Mouse (Mus musculus) brain, embryonic 14.5 days (tissue): ENCODE measurements at regions not wholly inside any gene's neighbourhood (a gene's known extent, or its start where the extent isn't known, plus 50 kb on each side); places are given as distances from the start of the nearest gene placed in this dataset.

ENCODE experiments used
- DNase-seq: peaks from one replicate; pipeline ENCODE4 v3.0.0-alpha.2; 2011; ENCODE audit warnings: low read depth
- CTCF ChIP-seq: fragments of 200-500 bp; IDR thresholded peaks from 2 replicates; pipeline ENCODE4 v1.5.1; 2012; ENCODE audit warnings: inconsistent platforms, mild to moderate bottlenecking, moderate library complexity, borderline replicate concordance; ENCODE audit not compliant: insufficient read depth, insufficient read length; ENCODE audit errors: extremely low read depth
- POLR2A ChIP-seq: fragments of 200-500 bp; IDR thresholded peaks from 2 replicates; pipeline ENCODE4 v1.6.1; 2012; ENCODE audit warnings: mild to moderate bottlenecking, inconsistent platforms, borderline replicate concordance; ENCODE audit not compliant: poor library complexity, insufficient read depth, insufficient read length, severe bottlenecking; ENCODE audit errors: extremely low read depth

GRCm38 (mm10) chr8:10921439-10922191 lies 86.6 kb downstream of the Irs2 start:
- DNase-seq = peak; percentile 91
- TF ChIP-seq POLR2A = no peak
- TF ChIP-seq CTCF = no peak

- TF ChIP-seq POLR2A (no peak), CTCF (no peak)
- no peak for DNase-seq
Measured at GRCm38 (mm10) chr8:10919620-10920019, 88.6 kb downstream of the Irs2 start.

GRCm38 (mm10) chr8:10918403-10919035 lies 89.7 kb downstream of the Irs2 start:
- peak; percentile 45 for DNase-seq
- no peak for TF ChIP-seq CTCF
- no peak for TF ChIP-seq POLR2A

- no peak for TF ChIP-seq POLR2A
- TF ChIP-seq CTCF = no peak
- no peak for DNase-seq
Measured at GRCm38 (mm10) chr8:10914616-10915015, 93.6 kb downstream of the Irs2 start.

GRCm38 (mm10) chr8:10912436-10912835 lies 95.8 kb downstream of the Irs2 start:
- DNase-seq = no peak
- TF ChIP-seq POLR2A = no peak
- no peak for TF ChIP-seq CTCF

GRCm38 (mm10) chr8:10911371-10911770 lies 96.9 kb downstream of the Irs2 start:
- DNase-seq = no peak

GRCm38 (mm10) chr8:10910954-10911353 lies 97.3 kb downstream of the Irs2 start:
- no peak for TF ChIP-seq POLR2A
- TF ChIP-seq CTCF = no peak
- no peak for DNase-seq

More at GRCm38 (mm10) chr8:10911371-10911770, 96.9 kb downstream of the Irs2 start:
- TF ChIP-seq CTCF (no peak), POLR2A (no peak)

- no peak for TF ChIP-seq CTCF
- TF ChIP-seq POLR2A = no peak
- DNase-seq = no peak
Measured at GRCm38 (mm10) chr8:10910244-10910872, 97.9 kb downstream of the Irs2 start.

- TF ChIP-seq POLR2A (no peak), CTCF (no peak)
- no peak for DNase-seq
Measured at GRCm38 (mm10) chr8:10909155-10909554, 99.1 kb downstream of the Irs2 start.

GRCm38 (mm10) chr8:10906353-10906752 lies 101.9 kb downstream of the Irs2 start:
- TF ChIP-seq CTCF (no peak), POLR2A (no peak)

GRCm38 (mm10) chr8:10905761-10906160 lies 102.5 kb downstream of the Irs2 start:
- no peak for TF ChIP-seq POLR2A
- no peak for TF ChIP-seq CTCF
- DNase-seq = no peak

More at GRCm38 (mm10) chr8:10906353-10906752, 101.9 kb downstream of the Irs2 start:
- no peak for DNase-seq

- DNase-seq = no peak
- TF ChIP-seq CTCF (no peak), POLR2A (no peak)
Measured at GRCm38 (mm10) chr8:10903957-10904356, 104.3 kb downstream of the Irs2 start.

- TF ChIP-seq POLR2A = no peak
- no peak for TF ChIP-seq CTCF
- no peak for DNase-seq
Measured at GRCm38 (mm10) chr8:10901954-10902353, 106.3 kb downstream of the Irs2 start.
